Mouse (Mus musculus) embryonic facial prominence, embryonic 12.5 days (tissue): ENCODE results near the gene Olfr109. TPM values are rescaled to one million over a fixed set of nuclear protein-coding genes. Genes with fewer than 3 reads are reported as not detected.

ENCODE experiments used
- ATAC-seq: fragments of 200-750 bp; cut with Nextera tagmentation; 2 replicates; pipeline ENCODE4 v1.8.0; 2017; ENCODE audit not compliant: insufficient number of reproducible peaks, insufficient read depth, low FRiP score, low TSS enrichment
- H3K27ac ChIP-seq: fragments of 300-500 bp; sonication (generic); 2 replicates; pipeline ENCODE4 v1.5.1; 2016; ENCODE audit warnings: mild to moderate bottlenecking
- H3K27me3 ChIP-seq: fragments of 300-500 bp; sonication (generic); 2 replicates; pipeline ENCODE4 v1.6.1; 2016; ENCODE audit warnings: mild to moderate bottlenecking, moderate library complexity
- H3K36me3 ChIP-seq: fragments of 300-500 bp; sonication (generic); 2 replicates; pipeline ENCODE4 v1.6.1; 2016; ENCODE audit warnings: mild to moderate bottlenecking
- H3K4me1 ChIP-seq: fragments of 300-500 bp; sonication (generic); 2 replicates; pipeline ENCODE4 v1.6.1; 2016
- H3K4me2 ChIP-seq: fragments of 300-500 bp; sonication (generic); replicated peaks from 2 replicates; pipeline ENCODE4 v1.6.1; 2016; ENCODE audit warnings: mild to moderate bottlenecking, moderate library complexity
- H3K4me3 ChIP-seq: fragments of 300-500 bp; sonication (generic); 2 replicates; pipeline ENCODE4 v1.5.1; 2016; ENCODE audit warnings: mild to moderate bottlenecking
- H3K9ac ChIP-seq: fragments of 300-500 bp; sonication (generic); 2 replicates; pipeline ENCODE4 v1.6.1; 2016; ENCODE audit warnings: mild to moderate bottlenecking, moderate library complexity
- H3K9me3 ChIP-seq: fragments of 300-500 bp; sonication (generic); 2 replicates; pipeline ENCODE4 v1.6.1; 2016; ENCODE audit warnings: mild to moderate bottlenecking, moderate library complexity
- WGBS: fragments of 180-500 bp; shearing (Covaris S2); methylation state at CpG from one replicate; pipeline ENCODE4 v1.1.7; 2016; 5-methylcytosine and 5-hydroxymethylcytosine counted together
- polyA plus RNA-seq: library from polyadenylated mRNA; unstranded; fragments of >200 nt; fragmentation: Nextera tagmentation; extraction: Ambion mirVana; gene quantifications from 2 replicates; pipeline ENCODE4 v1.2.1, GENCODE M21; 2016

Gene Olfr109
- polyA plus RNA-seq = not detected in 2 replicates

DNA sequence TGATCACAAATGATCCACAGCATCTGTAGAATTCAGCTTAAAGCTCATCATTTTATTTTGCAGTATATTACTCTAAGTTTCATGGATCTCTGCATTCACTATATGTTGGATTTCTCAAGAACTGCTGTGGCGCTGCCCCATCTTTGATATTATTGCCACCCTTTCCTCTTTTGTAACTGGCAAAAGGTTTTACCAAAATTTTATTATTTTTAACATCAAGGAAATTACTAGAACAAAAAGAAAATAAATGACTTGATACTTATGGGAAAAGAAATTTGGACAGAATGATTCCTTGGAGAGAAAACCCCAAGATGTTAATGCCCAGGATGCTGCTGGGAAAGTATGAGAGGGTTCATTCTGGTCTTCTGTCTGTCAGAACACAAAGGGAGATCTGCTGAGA is at the start of gene Olfr109:
Gene Olfr109 (plus strand): TSS at position 301 of the 400 bp plus-strand sequence.
- Histone ChIP-seq H3K4me3 (no peak within 1 kb of the TSS), H3K27ac (no peak within 1 kb of the TSS), H3K36me3 (no peaks in the 10 kb centered on the region), H3K27me3 (no peaks in the 10 kb centered on the region), H3K9ac (no peak within 1 kb of the TSS), H3K4me2 (no peak within 1 kb of the TSS), H3K4me1 (no peaks in the 10 kb centered on the region), H3K9me3 (no peaks in the 10 kb centered on the region)
- no peak for ATAC-seq
- WGBS = 91% methylated on average over 1 of the region's 1 CpGs

GRCm38 (mm10) chr17:37413380-37413779 is 45.3 kb upstream of the Olfr109 start:
- Histone ChIP-seq H3K27me3 (no peaks in the 10 kb centered on the region), H3K9ac (no peak overlapping the region), H3K4me1 (no peaks in the 10 kb centered on the region), H3K36me3 (no peaks in the 10 kb centered on the region), H3K27ac (no peak overlapping the region), H3K4me2 (no peak overlapping the region), H3K9me3 (no peaks in the 10 kb centered on the region), H3K4me3 (no peak overlapping the region)
- no peak for ATAC-seq

DNA sequence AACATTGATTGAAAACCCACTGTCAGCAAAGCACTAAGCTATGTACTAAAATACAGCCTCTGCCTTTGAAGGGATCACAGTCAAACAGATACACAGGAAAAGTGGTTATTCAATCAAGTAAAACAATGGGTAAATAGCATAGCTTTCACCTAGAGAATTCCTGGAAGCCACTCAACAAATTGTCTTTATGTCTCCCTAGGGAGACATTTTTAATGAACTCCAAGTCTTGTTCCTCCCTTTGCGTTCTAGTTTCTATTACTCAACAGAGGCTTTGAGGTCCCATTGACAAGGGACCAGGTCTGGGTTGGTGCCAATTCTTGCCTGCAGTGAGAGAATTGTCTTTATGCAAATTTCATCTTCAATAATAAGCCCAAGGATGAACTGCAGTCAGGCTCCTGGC is 13.5 kb upstream of the Olfr109 start, which contains the start of gene Olfr108:
Gene Olfr108 (plus strand): TSS at position 301 of the 400 bp plus-strand sequence.
- H3K27ac ChIP-seq = no peak within 1 kb of the TSS
- ATAC-seq = no peak
- no peak within 1 kb of the TSS for H3K9ac ChIP-seq
- no peak within 1 kb of the TSS for H3K4me3 ChIP-seq
- no peaks in the 10 kb centered on the region for H3K27me3 ChIP-seq
- H3K4me1 ChIP-seq = no peaks in the 10 kb centered on the region
- no peak within 1 kb of the TSS for H3K4me2 ChIP-seq
- no peaks in the 10 kb centered on the region for H3K9me3 ChIP-seq
- no peaks in the 10 kb centered on the region for H3K36me3 ChIP-seq
- WGBS = 85% methylated on average over 1 of the region's 1 CpGs

DNA sequence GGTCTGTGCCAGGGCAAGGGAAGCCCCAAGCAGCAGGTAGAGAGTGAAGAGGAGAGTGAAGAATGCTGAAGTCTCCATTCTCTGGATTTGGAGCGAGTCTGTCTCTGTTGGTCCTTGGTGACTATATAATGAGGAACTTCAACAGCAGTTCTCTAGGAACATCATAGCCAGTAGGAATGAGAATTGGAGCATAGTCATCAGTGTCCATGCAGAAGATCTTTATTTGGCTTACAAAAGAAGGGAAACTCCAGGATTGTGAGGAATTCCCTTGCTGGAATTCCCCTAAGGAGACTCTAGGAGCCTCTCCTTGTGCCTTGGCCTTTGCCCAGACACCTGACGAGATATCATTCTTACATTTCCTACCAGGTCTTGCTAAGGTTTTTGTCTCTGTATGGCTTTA is 24.7 kb downstream of the Olfr109 start, which contains the start of gene H2-M2:
Gene H2-M2 (minus strand): TSS at position 101 of the 400 bp plus-strand sequence.
- Histone ChIP-seq H3K9ac (no peak within 1 kb of the TSS), H3K36me3 (no peaks in the 10 kb centered on the region), H3K4me3 (no peak within 1 kb of the TSS), H3K9me3 (no peaks in the 10 kb centered on the region), H3K4me2 (no peak within 1 kb of the TSS), H3K27ac (no peak within 1 kb of the TSS), H3K27me3 (no peaks in the 10 kb centered on the region), H3K4me1 (no peaks in the 10 kb centered on the region)
- 62% methylated on average over 2 of the region's 2 CpGs for WGBS
- ATAC-seq = no peak

- Histone ChIP-seq H3K36me3 (no peaks in the 10 kb centered on the region), H3K4me3 (no peak within 1 kb of the TSS), H3K4me1 (no peaks in the 10 kb centered on the region), H3K27me3 (no peaks in the 10 kb centered on the region), H3K27ac (no peak within 1 kb of the TSS), H3K4me2 (no peak within 1 kb of the TSS), H3K9me3 (no peaks in the 10 kb centered on the region), H3K9ac (no peak within 1 kb of the TSS)
- WGBS = 67% methylated on average over 1 of the region's 1 CpGs
- no peak for ATAC-seq
These were observed 33.3 kb downstream of the Olfr109 start, which contains the start of gene Olfr110 for GRCm38 (mm10) chr17:37491930-37492518. Gene Olfr110 (plus strand): TSS chr17:37492468.

GRCm38 (mm10) chr17:37507730-37508129 is 49.0 kb downstream of the Olfr109 start, which contains the start of gene Olfr111:
Gene Olfr111 (plus strand): TSS chr17:37508030.
- no peak within 1 kb of the TSS for H3K4me2 ChIP-seq
- no peaks in the 10 kb centered on the region for H3K27me3 ChIP-seq
- no peaks in the 10 kb centered on the region for H3K36me3 ChIP-seq
- WGBS = 84% methylated on average over 4 of the region's 4 CpGs
- no peaks in the 10 kb centered on the region for H3K9me3 ChIP-seq
- no peak within 1 kb of the TSS for H3K27ac ChIP-seq
- no peak within 1 kb of the TSS for H3K4me3 ChIP-seq
- no peaks in the 10 kb centered on the region for H3K4me1 ChIP-seq
- ATAC-seq = no peak
- no peak within 1 kb of the TSS for H3K9ac ChIP-seq

Other genes with a start within 250 kb of the Olfr109 start
- not detected in 2 replicates for gene Olfr95, start 245.8 kb upstream of the Olfr109 start, polyA plus RNA-seq
- not detected in 2 replicates for gene Olfr96, start 238.8 kb upstream of the Olfr109 start, polyA plus RNA-seq
- gene Olfr97, start 221.6 kb upstream of the Olfr109 start, polyA plus RNA-seq = not detected in 2 replicates
- gene Olfr98, start 195.2 kb upstream of the Olfr109 start, polyA plus RNA-seq = not detected in 2 replicates
- 1.4 and 1.5 TPM in 2 replicates for gene H2-M3, start 188.7 kb upstream of the Olfr109 start, polyA plus RNA-seq
- gene Olfr99, start 175.5 kb upstream of the Olfr109 start, polyA plus RNA-seq = not detected in 2 replicates
- not detected in 2 replicates for gene Olfr101, start 154.6 kb upstream of the Olfr109 start, polyA plus RNA-seq
- gene Olfr102, start 141.9 kb upstream of the Olfr109 start, polyA plus RNA-seq = not detected in 2 replicates
- gene Olfr103, start 119.2 kb upstream of the Olfr109 start, polyA plus RNA-seq = not detected in 2 replicates
- gene Olfr104-ps, start 99.3 kb upstream of the Olfr109 start, polyA plus RNA-seq = not detected in 2 replicates
- gene Olfr105-ps, start 79.9 kb upstream of the Olfr109 start, polyA plus RNA-seq = not detected in 2 replicates
- not detected in 2 replicates for gene Olfr106-ps, start 68.5 kb upstream of the Olfr109 start, polyA plus RNA-seq
- not detected in 2 replicates for gene Olfr107, start 59.7 kb upstream of the Olfr109 start, polyA plus RNA-seq
- not detected in 2 replicates for gene Olfr108, start 13.4 kb upstream of the Olfr109 start, polyA plus RNA-seq
- not detected in 2 replicates for gene H2-M2, start 24.6 kb downstream of the Olfr109 start, polyA plus RNA-seq
- not detected in 2 replicates for gene Olfr110, start 33.6 kb downstream of the Olfr109 start, polyA plus RNA-seq
- gene Olfr111, start 49.1 kb downstream of the Olfr109 start, polyA plus RNA-seq = not detected in 2 replicates
- not detected in 2 replicates for gene Olfr112, start 110.5 kb downstream of the Olfr109 start, polyA plus RNA-seq
- not detected in 2 replicates for gene Olfr113, start 118.7 kb downstream of the Olfr109 start, polyA plus RNA-seq
- not detected in 2 replicates for gene Olfr114, start 133.8 kb downstream of the Olfr109 start, polyA plus RNA-seq
- gene Olfr115, start 168.2 kb downstream of the Olfr109 start, polyA plus RNA-seq = not detected in 2 replicates
- not detected in 2 replicates for gene Olfr116, start 168.3 kb downstream of the Olfr109 start, polyA plus RNA-seq
- not detected in 2 replicates for gene Olfr117, start 204.9 kb downstream of the Olfr109 start, polyA plus RNA-seq
- gene Olfr118, start 208.1 kb downstream of the Olfr109 start, polyA plus RNA-seq = not detected in 2 replicates
- gene Olfr119, start 237.6 kb downstream of the Olfr109 start, polyA plus RNA-seq = not detected in 2 replicates